Mouse (Mus musculus): ENCODE measurements at regions not wholly inside any gene's neighbourhood (a gene's known extent, or its start where the extent isn't known, plus 50 kb on each side); places are given as distances from the start of the nearest gene placed in this dataset.

- Histone ChIP-seq H3K9ac (ENCODE audit: low read depth, low read length) (no peak overlapping the region), H3K27ac (ENCODE audit: low read length) (no peak overlapping the region), H3K4me2 (ENCODE audit: low read depth, low read length) (no peak overlapping the region), H3K27me3 (ENCODE audit: control insufficient read depth, insufficient read depth, low read depth, low read length) (no peaks in the 10 kb centered on the region), H3K36me3 (ENCODE audit: control insufficient read depth, insufficient read depth) (no peaks in the 10 kb centered on the region), H3K4me3 (ENCODE audit: low read depth, low read length) (no peak overlapping the region), H3K4me1 (ENCODE audit: control insufficient read depth, low read depth, low read length) (no peaks in the 10 kb centered on the region), H3K9me3 (replicated peaks; ENCODE audit: control insufficient read depth, low read length) (no peaks in the 10 kb centered on the region)
- ATAC-seq (ENCODE audit: low read depth) = no peak
- 21% methylated on average over 7 of the region's 7 CpGs for WGBS (ENCODE audit: insufficient replicate concordance)
Observed at GRCm38 (mm10) chr16:93246825-93247224, 357.0 kb downstream of the Setd4 start.

- no peaks in the 10 kb centered on the region for H3K9me3 ChIP-seq (replicated peaks; ENCODE audit: control insufficient read depth, low read length)
- no peaks in the 10 kb centered on the region for H3K36me3 ChIP-seq (ENCODE audit: control insufficient read depth, insufficient read depth)
- H3K9ac ChIP-seq (ENCODE audit: low read depth, low read length) = no peak overlapping the region
- WGBS (ENCODE audit: insufficient replicate concordance) = 49% methylated on average over 6 of the region's 6 CpGs
- H3K4me3 ChIP-seq (ENCODE audit: low read depth, low read length) = no peak overlapping the region
- H3K4me2 ChIP-seq (ENCODE audit: low read depth, low read length) = no peak overlapping the region
- no peaks in the 10 kb centered on the region for H3K27me3 ChIP-seq (ENCODE audit: control insufficient read depth, insufficient read depth, low read depth, low read length)
- no peak overlapping the region for H3K27ac ChIP-seq (ENCODE audit: low read length)
- H3K4me1 ChIP-seq (ENCODE audit: control insufficient read depth, low read depth, low read length) = no peaks in the 10 kb centered on the region
- no peak for ATAC-seq (ENCODE audit: low read depth)
Observed at GRCm38 (mm10) chr16:93245738-93246137, 358.1 kb downstream of the Setd4 start.

DNA sequence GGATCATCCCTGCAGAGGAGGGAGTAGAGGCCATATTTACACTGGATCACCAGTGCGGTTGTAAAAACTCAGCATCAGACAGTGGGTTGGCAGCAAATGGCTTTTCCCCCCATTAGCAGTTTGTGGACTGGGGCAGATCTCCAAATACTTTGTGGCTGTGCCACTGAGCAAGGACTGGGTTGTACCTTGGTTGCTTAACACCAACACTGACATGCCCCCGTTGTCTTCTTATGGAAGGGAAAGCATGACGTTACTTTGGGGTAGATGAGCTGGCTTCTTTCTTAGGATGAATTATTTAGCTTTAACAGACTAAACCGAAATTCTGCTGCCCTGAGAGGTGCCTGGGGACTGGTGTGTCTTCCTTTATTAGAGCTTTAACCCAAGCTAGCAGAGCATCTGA lies 365.0 kb downstream of the Setd4 start:
- WGBS (ENCODE audit: insufficient replicate concordance) = 69% methylated on average over 4 of the region's 4 CpGs

GRCm38 (mm10) chr16:93238326-93238725 lies 365.5 kb downstream of the Setd4 start:
- no peak overlapping the region for H3K27ac ChIP-seq (ENCODE audit: low read length)
- no peak overlapping the region for H3K4me2 ChIP-seq (ENCODE audit: low read depth, low read length)
- no peaks in the 10 kb centered on the region for H3K36me3 ChIP-seq (ENCODE audit: control insufficient read depth, insufficient read depth)
- no peak overlapping the region for H3K9ac ChIP-seq (ENCODE audit: low read depth, low read length)
- H3K4me1 ChIP-seq (ENCODE audit: control insufficient read depth, low read depth, low read length) = no peaks in the 10 kb centered on the region
- H3K27me3 ChIP-seq (ENCODE audit: control insufficient read depth, insufficient read depth, low read depth, low read length) = no peaks in the 10 kb centered on the region
- no peak for ATAC-seq (ENCODE audit: low read depth)
- H3K4me3 ChIP-seq (ENCODE audit: low read depth, low read length) = no peak overlapping the region
- 69% methylated on average over 4 of the region's 4 CpGs for WGBS (ENCODE audit: insufficient replicate concordance)
- H3K9me3 ChIP-seq (replicated peaks; ENCODE audit: control insufficient read depth, low read length) = no peaks in the 10 kb centered on the region

More for the DNA sequence above, 365.0 kb downstream of the Setd4 start:
- ATAC-seq (ENCODE audit: low read depth) = no peak
- Histone ChIP-seq H3K4me3 (ENCODE audit: low read depth, low read length) (no peak overlapping the region), H3K36me3 (ENCODE audit: control insufficient read depth, insufficient read depth) (no peaks in the 10 kb centered on the region), H3K4me2 (ENCODE audit: low read depth, low read length) (no peak overlapping the region), H3K9me3 (replicated peaks; ENCODE audit: control insufficient read depth, low read length) (no peaks in the 10 kb centered on the region), H3K27me3 (ENCODE audit: control insufficient read depth, insufficient read depth, low read depth, low read length) (no peaks in the 10 kb centered on the region), H3K9ac (ENCODE audit: low read depth, low read length) (no peak overlapping the region), H3K4me1 (ENCODE audit: control insufficient read depth, low read depth, low read length) (no peaks in the 10 kb centered on the region), H3K27ac (ENCODE audit: low read length) (no peak overlapping the region)

DNA sequence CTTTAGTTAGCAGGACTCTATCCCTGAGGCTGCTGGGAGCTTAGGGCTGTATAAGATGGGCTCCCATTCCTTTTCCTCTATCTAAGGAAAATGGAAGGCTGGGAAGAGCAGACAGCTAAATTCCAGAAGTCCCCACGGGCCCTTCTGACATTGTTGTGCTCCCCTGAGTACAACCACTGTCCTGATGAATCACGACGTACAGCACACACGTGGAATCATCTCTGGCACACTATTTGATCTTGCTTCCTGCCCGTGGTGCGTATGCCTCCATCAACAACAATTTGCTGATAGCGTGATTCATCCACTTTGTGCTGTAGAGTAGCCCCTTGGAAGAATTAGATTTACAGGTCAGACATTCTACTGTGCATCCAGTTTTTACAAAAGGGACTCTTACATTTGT lies 378.2 kb downstream of the Setd4 start:
- no peaks in the 10 kb centered on the region for H3K27me3 ChIP-seq (ENCODE audit: control insufficient read depth, insufficient read depth, low read depth, low read length)
- no peak overlapping the region for H3K4me2 ChIP-seq (ENCODE audit: low read depth, low read length)
- no peaks in the 10 kb centered on the region for H3K36me3 ChIP-seq (ENCODE audit: control insufficient read depth, insufficient read depth)
- no peaks in the 10 kb centered on the region for H3K9me3 ChIP-seq (replicated peaks; ENCODE audit: control insufficient read depth, low read length)
- H3K9ac ChIP-seq (ENCODE audit: low read depth, low read length) = no peak overlapping the region
- ATAC-seq (ENCODE audit: low read depth) = no peak
- H3K4me1 ChIP-seq (ENCODE audit: control insufficient read depth, low read depth, low read length) = no peaks in the 10 kb centered on the region
- 63% methylated on average over 7 of the region's 7 CpGs for WGBS (ENCODE audit: insufficient replicate concordance)
- H3K4me3 ChIP-seq (ENCODE audit: low read depth, low read length) = no peak overlapping the region
- H3K27ac ChIP-seq (ENCODE audit: low read length) = no peak overlapping the region

GRCm38 (mm10) chr16:93225196-93225595 lies 378.7 kb downstream of the Setd4 start:
- no peak overlapping the region for H3K4me2 ChIP-seq (ENCODE audit: low read depth, low read length)
- WGBS (ENCODE audit: insufficient replicate concordance) = 77% methylated on average over 2 of the region's 2 CpGs
- no peak overlapping the region for H3K9ac ChIP-seq (ENCODE audit: low read depth, low read length)
- no peaks in the 10 kb centered on the region for H3K4me1 ChIP-seq (ENCODE audit: control insufficient read depth, low read depth, low read length)
- no peak overlapping the region for H3K27ac ChIP-seq (ENCODE audit: low read length)
- no peaks in the 10 kb centered on the region for H3K9me3 ChIP-seq (replicated peaks; ENCODE audit: control insufficient read depth, low read length)
- ATAC-seq (ENCODE audit: low read depth) = no peak
- H3K27me3 ChIP-seq (ENCODE audit: control insufficient read depth, insufficient read depth, low read depth, low read length) = no peaks in the 10 kb centered on the region
- no peak overlapping the region for H3K4me3 ChIP-seq (ENCODE audit: low read depth, low read length)
- no peaks in the 10 kb centered on the region for H3K36me3 ChIP-seq (ENCODE audit: control insufficient read depth, insufficient read depth)

DNA sequence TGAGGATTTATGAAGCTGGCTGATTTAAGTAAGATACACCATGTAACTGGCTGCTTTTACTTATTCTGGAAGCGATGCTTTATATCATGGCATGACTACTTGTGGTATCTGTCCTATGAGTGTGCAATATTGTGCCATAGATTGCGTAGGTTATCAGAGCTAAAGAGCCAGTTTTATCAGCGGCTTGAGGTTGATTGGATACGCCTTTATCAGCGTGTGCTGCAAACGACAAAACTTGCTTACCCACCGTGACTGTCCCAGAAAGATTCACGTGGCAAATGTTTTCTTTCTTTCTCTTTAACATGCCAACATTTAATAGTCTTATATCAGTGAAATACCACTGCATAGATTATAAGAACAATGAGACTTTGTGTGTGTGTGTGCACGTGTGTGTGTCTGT lies 384.1 kb downstream of the Setd4 start:
- Histone ChIP-seq H3K36me3 (ENCODE audit: control insufficient read depth, insufficient read depth) (no peaks in the 10 kb centered on the region), H3K4me1 (ENCODE audit: control insufficient read depth, low read depth, low read length) (no peaks in the 10 kb centered on the region; the same call in 1 of the 2 replicates), H3K4me3 (ENCODE audit: low read depth, low read length) (no peak overlapping the region), H3K4me2 (ENCODE audit: low read depth, low read length) (no peak overlapping the region), H3K9me3 (replicated peaks; ENCODE audit: control insufficient read depth, low read length) (no peaks in the 10 kb centered on the region), H3K27ac (ENCODE audit: low read length) (no peak overlapping the region), H3K27me3 (ENCODE audit: control insufficient read depth, insufficient read depth, low read depth, low read length) (peaks cover 9% of the 10 kb centered on the region), H3K9ac (ENCODE audit: low read depth, low read length) (no peak overlapping the region)
- 24% methylated on average over 9 of the region's 9 CpGs for WGBS (ENCODE audit: insufficient replicate concordance)
- 0 out of 2 replicates have a peak, but pooled peaks have one; percentile 35 for ATAC-seq (ENCODE audit: low read depth)

- no peaks in the 10 kb centered on the region for H3K9me3 ChIP-seq (replicated peaks; ENCODE audit: control insufficient read depth, low read length)
Observed at GRCm38 (mm10) chr16:93218402-93218801, 385.5 kb downstream of the Setd4 start.

DNA sequence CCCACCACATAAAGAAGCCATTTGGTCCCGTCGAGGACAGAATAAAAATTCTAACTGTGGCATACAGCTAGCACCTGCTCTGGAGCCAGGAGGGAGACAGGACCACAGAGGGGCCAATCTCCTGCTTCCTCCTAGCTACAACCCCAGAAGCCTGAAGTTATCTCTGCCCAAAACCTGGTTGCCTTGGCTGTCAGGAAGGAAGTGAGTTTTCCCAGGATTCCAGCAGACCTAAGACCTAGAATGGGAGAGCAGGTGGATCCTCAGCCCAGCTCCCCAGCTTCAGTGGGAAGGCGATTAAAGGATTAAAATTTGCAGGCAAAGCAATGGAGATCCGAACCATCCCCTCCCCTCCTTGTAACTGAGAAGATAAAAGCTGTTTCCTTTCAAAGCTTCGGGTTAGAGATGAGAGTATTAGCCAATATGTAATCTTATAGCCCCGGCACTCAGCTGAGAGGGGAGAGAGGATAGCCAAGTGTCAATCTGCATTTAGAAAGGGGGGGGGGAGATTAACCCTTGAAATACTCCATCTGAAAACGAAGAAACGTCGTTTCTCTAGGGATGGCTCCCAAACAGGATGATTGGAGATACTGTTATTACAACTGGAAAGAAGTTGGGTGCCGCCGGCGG lies 386.1 kb downstream of the Setd4 start:
- Histone ChIP-seq H3K4me3 (ENCODE audit: low read depth, low read length) (no peak overlapping the region), H3K4me2 (ENCODE audit: low read depth, low read length) (no peak overlapping the region), H3K9ac (ENCODE audit: low read depth, low read length) (no peak overlapping the region), H3K27me3 (ENCODE audit: control insufficient read depth, insufficient read depth, low read depth, low read length) (peaks cover 9% of the 10 kb centered on the region), H3K27ac (ENCODE audit: low read length) (no peak overlapping the region), H3K4me1 (ENCODE audit: control insufficient read depth, low read depth, low read length) (no peaks in the 10 kb centered on the region; the same call in 1 of the 2 replicates), H3K36me3 (ENCODE audit: control insufficient read depth, insufficient read depth) (no peaks in the 10 kb centered on the region), H3K9me3 (replicated peaks; ENCODE audit: control insufficient read depth, low read length) (no peaks in the 10 kb centered on the region)
- 29% methylated on average over 12 of the region's 12 CpGs for WGBS (ENCODE audit: insufficient replicate concordance)
- no peak for ATAC-seq (ENCODE audit: low read depth)

More at GRCm38 (mm10) chr16:93218402-93218801, 385.5 kb downstream of the Setd4 start:
- no peaks in the 10 kb centered on the region; the same call in 1 of the 2 replicates for H3K4me1 ChIP-seq (ENCODE audit: control insufficient read depth, low read depth, low read length)
- H3K36me3 ChIP-seq (ENCODE audit: control insufficient read depth, insufficient read depth) = no peaks in the 10 kb centered on the region
- H3K27me3 ChIP-seq (ENCODE audit: control insufficient read depth, insufficient read depth, low read depth, low read length) = peaks cover 9% of the 10 kb centered on the region
- H3K9ac ChIP-seq (ENCODE audit: low read depth, low read length) = no peak overlapping the region
- ATAC-seq (ENCODE audit: low read depth) = no peak
- H3K27ac ChIP-seq (ENCODE audit: low read length) = no peak overlapping the region
- WGBS (ENCODE audit: insufficient replicate concordance) = 54% methylated on average over 10 of the region's 10 CpGs
- no peak overlapping the region for H3K4me3 ChIP-seq (ENCODE audit: low read depth, low read length)
- H3K4me2 ChIP-seq (ENCODE audit: low read depth, low read length) = no peak overlapping the region
